Mouse (Mus musculus) olfactory bulb, adult 2 months (tissue): Measurements from ENCODE around the gene Trim80.

ENCODE experiments used
- CTCF ChIP-seq: fragments of 200-500 bp; IDR thresholded peaks from 2 replicates; pipeline ENCODE4 v1.5.1; 2012; ENCODE audit warnings: low read depth, mild to moderate bottlenecking, low read length, moderate library complexity; ENCODE audit not compliant: insufficient read depth
- POLR2A ChIP-seq: fragments of 200-500 bp; IDR thresholded peaks from 2 replicates; pipeline ENCODE4 v1.6.1; 2012; ENCODE audit warnings: mild to moderate bottlenecking, low read depth, low read length, moderate library complexity; ENCODE audit not compliant: insufficient read depth

DNA sequence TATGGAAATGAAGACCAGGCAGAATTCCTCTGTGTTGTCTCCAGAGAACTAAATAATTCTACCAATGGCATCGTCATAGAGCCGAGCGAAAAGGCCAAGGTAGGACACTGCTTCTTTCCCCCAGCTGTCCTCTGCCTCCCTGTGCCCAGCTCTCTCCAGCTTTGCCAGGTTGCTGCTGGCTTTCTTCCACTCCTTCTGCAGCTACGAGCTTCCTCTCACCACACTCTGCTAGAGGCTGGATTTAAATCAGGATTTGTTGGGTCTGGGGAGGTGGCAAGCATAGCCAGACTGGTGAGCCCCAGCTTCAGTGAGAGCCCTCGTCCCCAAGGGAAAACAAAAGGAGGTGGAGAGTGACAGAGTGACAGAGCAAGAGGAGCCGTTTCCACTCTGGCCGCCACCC is 11.0 kb upstream of the Trim80 start:
- TF ChIP-seq CTCF (no peak), POLR2A (no peak)
